ENCODE assay signal across 10 mouse cellular contexts in genomic region chrX:38428818-38429440, GRCm38 (mm10). TPM values are rescaled to one million over a fixed set of nuclear protein-coding genes. Genes with fewer than 3 reads are reported as not detected.
DNase-seq lines count a peak whose midpoint lies in the region; ATAC-seq and TF ChIP-seq lines count a peak whose summit lies in the region.
"Had no signal": no experiment of that assay in that cellular context is flagged by ENCODE, and none has a peak within 500 bp of the region (broad histone marks: within the 10 kb centered on the region; RNA-seq: fewer than 3 reads in every experiment).

No protein-coding gene starts in this region.

- DNase-seq in gastrocnemius, postnatal 25 days, result peak; percentile 21
- no peak for DNase-seq in gastrocnemius, adult 8-10 months (ENCODE audit: low spot score in 2 of 2)
- DNase-seq in liver, adult 2 months (ENCODE audit: extremely low read depth, low read depth, low spot score), result peak; percentile 70
- peak; percentile 28 for DNase-seq in adrenal gland, postnatal 14 days
- DNase-seq: lung, adult 18-20 months had no signal

- H3K36me3 ChIP-seq in liver, adult 2 months (ENCODE audit: control insufficient read depth, insufficient read depth, low read length), result peaks cover 58% of the 10 kb centered on the region
- peaks cover 34% of the 10 kb centered on the region for H3K36me3 ChIP-seq in liver, embryonic 12.5 days
- H3K36me3 ChIP-seq in midbrain, embryonic 13.5 days, result peaks cover 4% of the 10 kb centered on the region; the same call in 1 of the 2 replicates

- no peak for TF ChIP-seq CTCF in liver, adult 2 months (IDR thresholded peaks at IDR 0.05; ENCODE audit: low read depth, low read length)

- H3K4me3 ChIP-seq in liver, adult 2 months (ENCODE audit: insufficient read depth, low read depth, low read length), result no peak overlapping the region
- H3K4me3 ChIP-seq in liver, embryonic 12.5 days, result no peak overlapping the region
- no peak overlapping the region for H3K4me3 ChIP-seq in midbrain, embryonic 13.5 days (replicated peaks)
- H3K4me3 ChIP-seq: neural tube, embryonic 13.5 days had no signal

- H3K4me2 ChIP-seq in liver, embryonic 12.5 days, result no peak overlapping the region
- H3K4me2 ChIP-seq in midbrain, embryonic 13.5 days (replicated peaks), result no peak overlapping the region
- H3K4me2 ChIP-seq: neural tube, embryonic 13.5 days had no signal

- H3K79me2 ChIP-seq in liver, adult 2 months (ENCODE audit: control insufficient read depth, insufficient read depth, low read length), result no peaks in the 10 kb centered on the region; the same call in 1 of the 2 replicates

- peaks cover 12% of the 10 kb centered on the region for H3K4me1 ChIP-seq in liver, adult 2 months (ENCODE audit: control insufficient read depth, insufficient read depth, low read length)
- no peaks in the 10 kb centered on the region for H3K4me1 ChIP-seq in liver, embryonic 12.5 days
- H3K4me1 ChIP-seq in midbrain, embryonic 13.5 days (replicated peaks), result no peaks in the 10 kb centered on the region
- H3K4me1 ChIP-seq: neural tube, embryonic 13.5 days had no signal

- no peak for TF ChIP-seq POLR2A in liver, adult 2 months (IDR thresholded peaks at IDR 0.05; ENCODE audit: extremely low read depth, insufficient read depth, low read length)

- no peak overlapping the region for H3K9ac ChIP-seq in liver, adult 2 months (ENCODE audit: low read depth, low read length)
- no peak overlapping the region for H3K9ac ChIP-seq in liver, embryonic 12.5 days
- H3K9ac ChIP-seq in midbrain, embryonic 13.5 days (replicated peaks), result no peak overlapping the region
- H3K9ac ChIP-seq: neural tube, embryonic 13.5 days had no signal

- H3K9me3 ChIP-seq in liver, embryonic 12.5 days (replicated peaks), result no peaks in the 10 kb centered on the region
- no peaks in the 10 kb centered on the region for H3K9me3 ChIP-seq in midbrain, embryonic 13.5 days
- H3K9me3 ChIP-seq: G1E; neural tube, embryonic 13.5 days had no signal

- no peaks in the 10 kb centered on the region for H3K27me3 ChIP-seq in liver, adult 2 months (ENCODE audit: control insufficient read depth, insufficient read depth, low read length)
- H3K27me3 ChIP-seq in liver, embryonic 12.5 days (replicated peaks), result no peaks in the 10 kb centered on the region
- H3K27me3 ChIP-seq in midbrain, embryonic 13.5 days, result no peaks in the 10 kb centered on the region
- H3K27me3 ChIP-seq: neural tube, embryonic 13.5 days had no signal

- 18% methylated on average over 3 of the region's 3 CpGs for WGBS in liver, adult 2 months
- WGBS in liver, embryonic 12.5 days (ENCODE audit: insufficient replicate concordance), result 71% methylated on average over 3 of the region's 3 CpGs
- 84% methylated on average over 3 of the region's 3 CpGs for WGBS in midbrain, embryonic 13.5 days

- ATAC-seq in liver, embryonic 12.5 days, result no peak
- ATAC-seq in midbrain, embryonic 13.5 days, result no peak
- ATAC-seq in erythroblast, adult 5-6 weeks (replicated peaks; ENCODE audit: low FRiP score, poor library complexity, severe bottlenecking), result no peak

- peak overlapping the region; percentile 58 for H3K27ac ChIP-seq in liver, adult 2 months (replicated peaks; ENCODE audit: insufficient read depth, low read depth, low read length)
- no peak overlapping the region for H3K27ac ChIP-seq in liver, embryonic 12.5 days
- H3K27ac ChIP-seq in midbrain, embryonic 13.5 days, result no peak overlapping the region
- H3K27ac ChIP-seq: neural tube, embryonic 13.5 days had no signal

RNA-seq across cellular contexts. Expression of gene Lamp2, which starts 27.3 kb away (rescaled TPM):
- total RNA-seq in gastrocnemius, postnatal 25 days (2021), result 10 to 100 TPM; 60.1 to 68.8 TPM
- total RNA-seq in gastrocnemius, adult 8-10 months (2022), result 10 to 100 TPM; 51.2 to 62.6 (median 56.5) TPM
- total RNA-seq in liver, adult 2 months (2014; rRNA removed), result 414 and 458 TPM in 2 replicates
- 203 and 230 TPM in 2 replicates for polyA plus RNA-seq in liver, adult 2 months (2012; rRNA removed)
- polyA plus RNA-seq in liver, embryonic 12.5 days (2016; fragmentation: Nextera tagmentation; extraction: Ambion mirVana), result 46.5 and 48.6 TPM in 2 replicates
- total RNA-seq in adrenal gland, postnatal 14 days (2021), result 182 and 206 TPM in 2 replicates
- polyA plus RNA-seq in midbrain, embryonic 13.5 days (2015; fragmentation: Nextera tagmentation; extraction: Ambion mirVana), result 53.8 and 56.4 TPM in 2 replicates
- total RNA-seq in erythroblast, adult 5-6 weeks (2015; ENCODE audit: low replicate concordance), result 85.7 and 86.5 TPM in 2 replicates
- 50.0 and 58.9 TPM in 2 replicates for total RNA-seq in erythroblast, adult 5-6 weeks (2017; ENCODE audit: low replicate concordance)

Comparison
In these comparisons a context has a peak if more than half of its experiments do, and no peak if none do; other contexts are left out.
1. DNase-seq: peak in gastrocnemius, postnatal 25 days (single experiment), liver, adult 2 months (single experiment) and adrenal gland, postnatal 14 days (single experiment); none in gastrocnemius, adult 8-10 months (0 of 2).